Mouse (Mus musculus) limb, embryonic 14.5 days (tissue): ENCODE measurements around the gene Mt1. TPM values are rescaled to one million over a fixed set of nuclear protein-coding genes. Genes with fewer than 3 reads are reported as not detected.

ENCODE experiments used
- ATAC-seq: fragments of 200-750 bp; cut with Nextera tagmentation; 2 replicates; pipeline ENCODE4 v1.8.0; 2017; ENCODE audit warnings: low read depth, moderate number of reproducible peaks, moderate TSS enrichment; ENCODE audit not compliant: low FRiP score
- DNase-seq: peaks from one replicate; pipeline ENCODE4 v3.0.0-alpha.2; 2015; ENCODE audit warnings: low spot score
- H3K27ac ChIP-seq: fragments of 300-500 bp; sonication (generic); replicated peaks from 2 replicates; pipeline ENCODE4 v1.5.1; 2014; ENCODE audit warnings: low read depth, mild to moderate bottlenecking, low read length, moderate library complexity, mixed read lengths
- H3K27me3 ChIP-seq: fragments of 300-500 bp; sonication (generic); 2 replicates; pipeline ENCODE4 v1.6.1; 2014; ENCODE audit warnings: low read length, mixed read lengths; ENCODE audit not compliant: control insufficient read depth, insufficient read depth
- H3K36me3 ChIP-seq: fragments of 300-500 bp; sonication (generic); 2 replicates; pipeline ENCODE4 v1.6.1; 2014; ENCODE audit warnings: mild to moderate bottlenecking, low read length, moderate library complexity, mixed read lengths; ENCODE audit not compliant: control insufficient read depth, insufficient read depth
- H3K4me1 ChIP-seq: fragments of 300-500 bp; sonication (generic); 2 replicates; pipeline ENCODE4 v1.6.1; 2014; ENCODE audit warnings: antibody characterized with exemption, low read length, mixed read lengths; ENCODE audit not compliant: control insufficient read depth, insufficient read depth
- H3K4me2 ChIP-seq: fragments of 300-500 bp; sonication (generic); replicated peaks from 2 replicates; pipeline ENCODE4 v1.6.1; 2014; ENCODE audit warnings: low read depth, mild to moderate bottlenecking, low read length, moderate library complexity; ENCODE audit not compliant: severe bottlenecking
- H3K4me3 ChIP-seq: fragments of 300-500 bp; sonication (generic); replicated peaks from 2 replicates; pipeline ENCODE4 v1.5.1; 2014; ENCODE audit warnings: low read length
- H3K9ac ChIP-seq: fragments of 300-500 bp; sonication (generic); 2 replicates; pipeline ENCODE4 v1.6.1; 2014; ENCODE audit warnings: mild to moderate bottlenecking, low read depth, low read length, moderate library complexity; ENCODE audit not compliant: severe bottlenecking
- H3K9me3 ChIP-seq: fragments of 300-500 bp; sonication (generic); 2 replicates; pipeline ENCODE4 v1.6.1; 2016; ENCODE audit warnings: low read length; ENCODE audit not compliant: control insufficient read depth
- POLR2A ChIP-seq: fragments of 200-500 bp; IDR thresholded peaks from 2 replicates; pipeline ENCODE4 v1.8.0; 2012; ENCODE audit warnings: inconsistent platforms, mild to moderate bottlenecking, moderate library complexity, borderline replicate concordance; ENCODE audit not compliant: insufficient read depth, insufficient read length; ENCODE audit errors: extremely low read depth
- WGBS: fragments of 180-500 bp; shearing (Covaris S2); extraction: QIAGEN DNeasy Blood & Tissue Kit; methylation state at CpG from one replicate; pipeline ENCODE4 v1.1.7; 2014; 5-methylcytosine and 5-hydroxymethylcytosine counted together
- polyA plus RNA-seq, 2 experiments: library from polyadenylated mRNA; depleted of rRNA in 1 of 2; stranded (reverse) in 1 of 2; unstranded in 1 of 2; fragments of >200 nt; fragmentation: Nextera tagmentation in 1 of 2; extraction: Ambion mirVana in 1 of 2; gene quantifications; 2 replicates each; pipeline versions ENCODE4 v1.2.1 to v1.2.3; 2012 to 2014

The Mt1 gene
- polyA plus RNA-seq, 2 experiments = 91.7 to 158 TPM

DNA sequence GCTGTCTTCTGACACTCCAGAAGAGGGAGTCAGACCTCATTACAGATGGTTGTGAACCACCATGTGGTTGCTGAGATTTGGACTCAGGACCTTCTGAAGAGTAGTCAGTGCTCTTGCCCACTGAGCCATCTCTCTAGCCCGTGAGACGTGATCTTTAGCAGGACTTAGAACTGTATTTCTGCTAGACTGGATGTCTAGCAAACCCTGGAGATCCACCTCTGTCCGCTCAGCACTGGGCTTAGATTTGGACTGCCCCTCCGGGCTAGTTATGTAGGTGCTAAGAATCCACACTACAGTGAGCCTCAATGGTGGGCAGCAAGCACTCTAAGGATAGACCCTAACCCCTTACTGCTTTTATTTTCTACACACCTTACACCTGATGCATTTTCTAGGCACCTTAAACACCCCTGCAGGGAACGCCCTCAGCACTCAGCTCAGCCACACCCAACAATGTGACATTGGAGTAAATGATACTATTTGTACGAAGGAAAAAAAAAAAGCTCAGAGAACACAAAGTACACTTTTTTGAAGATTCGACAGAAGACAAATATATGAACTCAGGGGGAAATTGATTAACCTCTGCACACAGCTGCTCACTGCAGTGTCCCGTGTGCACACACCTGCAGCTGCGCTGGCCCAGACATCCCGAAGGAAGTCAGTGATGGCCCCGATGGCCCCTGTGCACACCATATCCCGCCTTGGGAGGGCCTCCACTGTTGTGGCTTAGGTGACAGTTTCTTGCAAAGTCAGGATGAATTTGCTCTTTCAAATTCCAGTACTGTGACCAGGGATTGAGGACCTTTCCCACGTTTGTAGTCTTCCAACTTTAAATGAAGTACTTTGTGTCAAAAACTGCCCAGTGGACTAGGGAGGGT, 3.4 kb downstream of the Mt1 start:
- peak overlapping the region; percentile 24 for H3K4me3 ChIP-seq
- TF ChIP-seq POLR2A = no peak

GRCm38 (mm10) chr8:94183117-94183516, 4.2 kb downstream of the Mt1 start:
- H3K9me3 ChIP-seq = no peaks in the 10 kb centered on the region
- H3K27ac ChIP-seq = no peak overlapping the region
- no peak for TF ChIP-seq POLR2A
- H3K36me3 ChIP-seq = no peaks in the 10 kb centered on the region
- under 1% methylated on average over 16 of the region's 16 CpGs for WGBS
- peak overlapping the region; percentile 45 for H3K4me2 ChIP-seq
- peaks cover 23% of the 10 kb centered on the region for H3K4me1 ChIP-seq
- peak; percentile 34; the same call in 1 of the 2 replicates for ATAC-seq
- peaks cover 78% of the 10 kb centered on the region for H3K27me3 ChIP-seq
- peak; percentile 80 for DNase-seq
- peak overlapping the region; percentile 24 for H3K4me3 ChIP-seq
- H3K9ac ChIP-seq = 0 out of 2 replicates have a peak overlapping the region, but pooled peaks have one; percentile 5

More for the DNA sequence above, 3.4 kb downstream of the Mt1 start:
- DNase-seq (no peak), ATAC-seq (no peak)
- Histone ChIP-seq H3K9me3 (no peaks in the 10 kb centered on the region), H3K9ac (no peak overlapping the region), H3K27me3 (peaks cover 82% of the 10 kb centered on the region), H3K27ac (no peak overlapping the region), H3K4me2 (peak overlapping the region; percentile 45; the same call in 1 of the 2 replicates), H3K4me1 (peaks cover 23% of the 10 kb centered on the region), H3K36me3 (no peaks in the 10 kb centered on the region)
- 62% methylated on average over 13 of the region's 13 CpGs for WGBS

- no peak for DNase-seq
- Histone ChIP-seq H3K27ac (no peak overlapping the region), H3K9ac (no peak overlapping the region), H3K4me2 (no peak overlapping the region; the same call in 1 of the 2 replicates), H3K9me3 (no peaks in the 10 kb centered on the region), H3K27me3 (peaks cover 65% of the 10 kb centered on the region), H3K4me1 (peaks cover 21% of the 10 kb centered on the region), H3K36me3 (no peaks in the 10 kb centered on the region), H3K4me3 (no peak overlapping the region)
- no peak for TF ChIP-seq POLR2A
- 9% methylated on average over 12 of the region's 12 CpGs for WGBS
- no peak for ATAC-seq
Observed at GRCm38 (mm10) chr8:94184357-94184843, 5.5 kb downstream of the Mt1 start.

DNA sequence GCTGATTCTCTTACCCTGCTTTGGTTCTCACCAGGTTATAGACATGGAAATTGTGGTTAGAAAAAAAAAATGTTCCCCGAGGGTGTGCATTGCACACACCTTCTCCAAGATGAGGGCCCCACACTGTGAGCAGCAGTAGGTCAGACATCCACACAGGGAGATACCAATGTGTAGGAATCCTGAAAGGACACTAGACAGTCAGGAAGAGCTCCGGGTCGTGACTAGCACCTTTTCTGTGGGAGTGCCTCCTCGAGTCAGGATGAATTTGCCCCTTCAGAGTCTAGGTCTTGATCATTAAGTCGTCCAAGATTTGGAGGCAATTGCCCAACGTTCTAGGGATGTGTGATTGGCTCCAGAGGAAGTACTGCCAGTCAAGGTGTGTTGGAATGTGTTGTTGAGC, 6.9 kb downstream of the Mt1 start:
- WGBS = 61% methylated on average over 6 of the region's 6 CpGs
- Histone ChIP-seq H3K9me3 (no peaks in the 10 kb centered on the region), H3K4me1 (peaks cover 20% of the 10 kb centered on the region), H3K27ac (no peak overlapping the region), H3K4me3 (no peak overlapping the region), H3K4me2 (no peak overlapping the region), H3K36me3 (no peaks in the 10 kb centered on the region), H3K27me3 (peaks cover 51% of the 10 kb centered on the region), H3K9ac (no peak overlapping the region)
- ATAC-seq (no peak), DNase-seq (no peak)
- no peak for TF ChIP-seq POLR2A

DNA sequence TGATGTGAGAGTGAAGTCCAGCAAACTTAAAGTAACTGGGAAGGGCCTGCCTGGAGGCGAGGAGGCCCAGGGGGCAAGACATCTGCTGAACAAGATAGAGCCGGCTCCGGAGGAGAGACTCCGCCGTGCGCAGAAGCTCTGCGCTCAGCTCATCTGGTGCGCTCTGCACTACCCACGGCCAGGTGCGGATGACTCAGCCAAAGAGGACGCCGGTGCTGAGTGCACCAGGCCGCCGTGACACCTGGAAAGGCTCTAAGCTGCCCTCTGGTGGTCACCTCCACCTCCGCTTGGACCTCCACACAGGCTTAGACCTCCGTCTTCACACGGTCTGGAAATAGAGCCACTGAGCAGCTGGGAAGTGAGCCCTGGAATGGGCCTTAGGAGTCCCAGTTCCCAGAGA, 7.7 kb downstream of the Mt1 start:
- ATAC-seq = peak; percentile 69
- Histone ChIP-seq H3K27me3 (peaks cover 47% of the 10 kb centered on the region), H3K4me3 (0 out of 2 replicates have a peak overlapping the region, but pooled peaks have one; percentile 8), H3K36me3 (no peaks in the 10 kb centered on the region), H3K9me3 (no peaks in the 10 kb centered on the region), H3K4me1 (peaks cover 20% of the 10 kb centered on the region), H3K9ac (no peak overlapping the region), H3K27ac (no peak overlapping the region), H3K4me2 (peak overlapping the region; percentile 25)
- DNase-seq = peak; percentile 66
- TF ChIP-seq POLR2A = no peak
- WGBS = 1% methylated on average over 15 of the region's 17 CpGs
